Mouse (Mus musculus) heart, adult 8-10 months (tissue): ENCODE results near the gene Slc17a6. TPM values are rescaled to one million over a fixed set of nuclear protein-coding genes. Genes with fewer than 3 reads are reported as not detected.
"Not testable (repeated sequence)": the region's sequence is repeated elsewhere in the genome, so short reads cannot be mapped to it uniquely, and the experiment has no call there.

Experiments
- DNase-seq: peaks from one replicate; pipeline ENCODE4 v3.0.0; 2022; ENCODE audit warnings: low spot score
- total RNA-seq, 4 experiments: library from RNA; stranded (reverse); gene quantifications; 2 replicates each; pipeline ENCODE4 v1.2.4; 2022

Gene Slc17a6
- total RNA-seq, 4 experiments from 2014 or later = not detected

- DNase-seq = no peak
Observed at GRCm38 (mm10) chr7:51693539-51694217, 71.9 kb downstream of the Slc17a6 start.

DNA sequence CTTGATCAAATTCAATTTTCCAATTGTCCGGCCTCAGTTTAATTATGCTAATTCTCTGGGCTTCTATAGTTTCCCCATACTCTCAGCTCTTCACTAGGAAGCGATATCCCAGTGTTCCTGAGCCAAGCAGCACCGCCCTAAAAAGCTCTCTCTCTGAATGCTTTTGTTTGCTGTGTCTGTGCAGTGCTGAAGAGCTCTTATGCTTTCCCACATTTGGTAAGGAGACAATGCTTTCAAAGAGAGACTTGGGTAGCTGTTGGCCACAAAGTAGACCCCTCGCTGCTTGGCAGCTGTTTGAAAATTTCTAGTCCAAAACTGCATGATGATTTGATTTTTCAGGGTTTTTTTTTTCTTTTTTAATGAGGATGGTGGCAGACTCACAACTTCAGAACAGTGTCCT is 72.6 kb downstream of the Slc17a6 start:
- DNase-seq = no peak

- no peak for DNase-seq
Observed at GRCm38 (mm10) chr7:51709508-51709907, 87.7 kb downstream of the Slc17a6 start.

DNA sequence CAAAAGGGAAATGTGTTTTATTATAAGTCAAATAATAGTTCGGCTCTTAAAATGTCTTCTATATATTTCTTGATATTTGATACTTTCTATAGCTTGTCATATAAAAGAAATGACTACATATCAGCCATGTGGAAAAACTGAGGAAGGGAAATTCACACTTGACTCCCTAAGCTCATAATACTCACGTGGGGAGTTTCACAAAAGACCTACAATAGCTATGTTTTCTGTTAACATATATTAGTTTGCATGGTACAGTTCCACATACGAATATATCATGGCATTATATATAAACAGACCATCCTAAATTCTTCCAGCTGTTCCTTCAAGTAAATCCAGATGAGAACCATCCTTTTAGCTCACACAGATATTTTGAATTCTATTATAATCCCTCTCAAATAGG is 88.5 kb downstream of the Slc17a6 start:
- not testable (repeated sequence) for DNase-seq

DNA sequence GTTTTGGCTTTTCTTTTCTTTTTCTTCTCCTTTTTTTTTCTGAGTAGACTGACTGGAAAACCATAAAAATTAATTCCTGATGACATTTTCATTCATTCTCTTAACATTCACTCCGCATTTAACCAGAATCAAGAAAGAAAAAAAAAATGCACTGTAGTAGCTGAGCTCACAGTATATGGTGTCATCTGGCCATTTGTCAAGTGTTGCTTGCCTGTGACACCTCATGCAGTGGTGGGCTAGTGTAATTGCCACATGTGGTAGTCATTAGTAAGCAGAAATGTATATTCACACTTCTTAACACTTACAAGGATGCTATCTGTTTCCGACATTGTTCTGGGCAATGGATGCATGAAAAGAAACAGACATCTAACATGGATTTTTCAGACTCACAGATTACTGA is 94.0 kb downstream of the Slc17a6 start:
- no peak for DNase-seq

Other genes with a start within 250 kb of the Slc17a6 start
- gene Ano5, start 111.0 kb upstream of the Slc17a6 start, total RNA-seq = 1 to 10 TPM; 3.9 to 6.0 (median 4.9) TPM
- gene Gas2, start 240.0 kb downstream of the Slc17a6 start, total RNA-seq = 1 to 10 TPM; 3.2 to 4.7 (median 4.4) TPM
- gene Fancf, start 240.3 kb downstream of the Slc17a6 start, total RNA-seq = 1 to 10 TPM; 1.1 to 2.3 (median 1.9) TPM